Mouse (Mus musculus) brain, embryonic 14.5 days (tissue): ENCODE measurements around the gene Gstp2. TPM values are rescaled to one million over a fixed set of nuclear protein-coding genes. Genes with fewer than 3 reads are reported as not detected.
A peak's percentile ranks its signal among the peaks of the same experiment; 100 is the strongest.

Source experiments
- DNase-seq: peaks from one replicate; pipeline ENCODE4 v3.0.0-alpha.2; 2011; ENCODE audit warnings: low read depth
- CTCF ChIP-seq: fragments of 200-500 bp; IDR thresholded peaks from 2 replicates; pipeline ENCODE4 v1.5.1; 2012; ENCODE audit warnings: inconsistent platforms, mild to moderate bottlenecking, moderate library complexity, borderline replicate concordance; ENCODE audit not compliant: insufficient read depth, insufficient read length; ENCODE audit errors: extremely low read depth
- POLR2A ChIP-seq: fragments of 200-500 bp; IDR thresholded peaks from 2 replicates; pipeline ENCODE4 v1.6.1; 2012; ENCODE audit warnings: mild to moderate bottlenecking, inconsistent platforms, borderline replicate concordance; ENCODE audit not compliant: poor library complexity, insufficient read depth, insufficient read length, severe bottlenecking; ENCODE audit errors: extremely low read depth
- polyA plus RNA-seq: library from polyadenylated mRNA; depleted of rRNA; stranded (reverse); fragments of >200 nt; gene quantifications from 2 replicates; pipeline ENCODE4 v1.2.3, GENCODE M21; 2012

The Gstp2 gene
- polyA plus RNA-seq, 1 experiment = 2.9 TPM

GRCm38 (mm10) chr19:4000119-4000900 lies 45.5 kb downstream of the Gstp2 start, which contains the start of the genes Nudt8 and Gm49405:
Gene Nudt8, plus strand, starts transcription at chr19:4000580.
Gene Gm49405, plus strand, starts transcription at chr19:4000626.
- peak; percentile 89 for TF ChIP-seq CTCF
- TF ChIP-seq POLR2A = peak; percentile 77
- DNase-seq = peak; percentile 99

GRCm38 (mm10) chr19:3999121-3999730 lies 46.6 kb downstream of the Gstp2 start:
- TF ChIP-seq POLR2A (no peak), CTCF (no peak)
- DNase-seq = no peak

- DNase-seq = no peak
- TF ChIP-seq POLR2A (no peak), CTCF (no peak)
Measured at GRCm38 (mm10) chr19:3998335-3998734, 47.5 kb downstream of the Gstp2 start.

- DNase-seq = no peak
- no peak for TF ChIP-seq POLR2A
- no peak for TF ChIP-seq CTCF
Measured at GRCm38 (mm10) chr19:3997231-3997630, 48.6 kb downstream of the Gstp2 start.

GRCm38 (mm10) chr19:3996747-3997146 lies 49.1 kb downstream of the Gstp2 start:
- DNase-seq = no peak
- TF ChIP-seq POLR2A (no peak), CTCF (no peak)

GRCm38 (mm10) chr19:3996106-3996505 lies 49.7 kb downstream of the Gstp2 start:
- TF ChIP-seq POLR2A (no peak), CTCF (no peak)
- DNase-seq = no peak

- no peak for TF ChIP-seq CTCF
- TF ChIP-seq POLR2A = no peak
- no peak for DNase-seq
Measured at GRCm38 (mm10) chr19:3995505-3995904, 50.3 kb downstream of the Gstp2 start.

- no peak for DNase-seq
- TF ChIP-seq POLR2A (no peak), CTCF (no peak)
Measured at GRCm38 (mm10) chr19:3994932-3995331, 50.9 kb downstream of the Gstp2 start.

- DNase-seq = no peak
- TF ChIP-seq POLR2A = no peak
Measured at GRCm38 (mm10) chr19:3992416-3992815, 53.4 kb downstream of the Gstp2 start, which contains the start of gene Tbx10. Gene Tbx10, plus strand, starts transcription at chr19:3992752.

- no peak for TF ChIP-seq POLR2A
- TF ChIP-seq CTCF = no peak
- no peak for DNase-seq
Measured at GRCm38 (mm10) chr19:3991966-3992365, 53.9 kb downstream of the Gstp2 start.

GRCm38 (mm10) chr19:3991562-3991961 lies 54.3 kb downstream of the Gstp2 start:
- TF ChIP-seq CTCF = no peak
- no peak for TF ChIP-seq POLR2A
- no peak for DNase-seq

- no peak for TF ChIP-seq CTCF
- TF ChIP-seq POLR2A = no peak
Measured at GRCm38 (mm10) chr19:3990804-3991203, 55.0 kb downstream of the Gstp2 start.

More at GRCm38 (mm10) chr19:3990804-3991203, 55.0 kb downstream of the Gstp2 start:
- no peak for DNase-seq
